Mouse (Mus musculus): Measurements from ENCODE around the gene Catip. TPM values are rescaled to one million over a fixed set of nuclear protein-coding genes. Genes with fewer than 3 reads are reported as not detected.

The Catip gene
- polyA plus RNA-seq, 1 experiment from 2014 or later, result 0.33 TPM

DNA sequence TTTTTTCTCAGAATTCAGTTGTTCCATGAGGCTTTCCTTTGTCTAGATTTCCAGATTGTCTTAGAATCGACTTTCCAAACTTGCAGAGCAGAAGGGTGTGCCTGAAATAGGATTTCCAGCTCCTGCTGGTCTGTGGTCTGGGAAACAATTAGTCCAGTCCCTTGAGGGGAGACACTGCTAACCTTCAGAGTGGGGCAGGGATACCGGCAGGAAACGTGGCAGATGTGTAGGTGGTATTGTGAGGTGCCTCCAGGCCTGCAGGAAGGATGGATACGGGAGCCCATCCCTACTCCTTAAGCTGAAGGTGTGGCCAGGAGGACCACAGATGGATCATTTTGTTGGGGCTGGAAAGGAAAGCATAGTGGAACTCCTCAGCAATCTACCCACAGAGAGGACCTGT lies 26.9 kb upstream of the Catip start:
- Histone ChIP-seq H3K27me3 (replicated peaks; ENCODE audit: control insufficient read depth, insufficient read depth, low read length) (no peaks in the 10 kb centered on the region), H3K9ac (ENCODE audit: low read depth, low read length) (no peak overlapping the region), H3K27ac (ENCODE audit: low read depth, low read length) (no peak overlapping the region), H3K36me3 (ENCODE audit: control insufficient read depth, insufficient read depth) (no peaks in the 10 kb centered on the region), H3K4me3 (ENCODE audit: low read depth, low read length) (no peak overlapping the region), H3K4me1 (replicated peaks; ENCODE audit: control insufficient read depth, insufficient read depth, low read length) (peaks cover 3% of the 10 kb centered on the region; the same call in 1 of the 2 replicates), H3K9me3 (ENCODE audit: control insufficient read depth) (no peaks in the 10 kb centered on the region), H3K4me2 (replicated peaks; ENCODE audit: low read depth) (no peak overlapping the region)
- no peak for ATAC-seq
- TF ChIP-seq CTCF (IDR thresholded peaks at IDR 0.05; ENCODE audit: low read depth), result no peak
- WGBS, result 71% methylated on average over 4 of the region's 4 CpGs

DNA sequence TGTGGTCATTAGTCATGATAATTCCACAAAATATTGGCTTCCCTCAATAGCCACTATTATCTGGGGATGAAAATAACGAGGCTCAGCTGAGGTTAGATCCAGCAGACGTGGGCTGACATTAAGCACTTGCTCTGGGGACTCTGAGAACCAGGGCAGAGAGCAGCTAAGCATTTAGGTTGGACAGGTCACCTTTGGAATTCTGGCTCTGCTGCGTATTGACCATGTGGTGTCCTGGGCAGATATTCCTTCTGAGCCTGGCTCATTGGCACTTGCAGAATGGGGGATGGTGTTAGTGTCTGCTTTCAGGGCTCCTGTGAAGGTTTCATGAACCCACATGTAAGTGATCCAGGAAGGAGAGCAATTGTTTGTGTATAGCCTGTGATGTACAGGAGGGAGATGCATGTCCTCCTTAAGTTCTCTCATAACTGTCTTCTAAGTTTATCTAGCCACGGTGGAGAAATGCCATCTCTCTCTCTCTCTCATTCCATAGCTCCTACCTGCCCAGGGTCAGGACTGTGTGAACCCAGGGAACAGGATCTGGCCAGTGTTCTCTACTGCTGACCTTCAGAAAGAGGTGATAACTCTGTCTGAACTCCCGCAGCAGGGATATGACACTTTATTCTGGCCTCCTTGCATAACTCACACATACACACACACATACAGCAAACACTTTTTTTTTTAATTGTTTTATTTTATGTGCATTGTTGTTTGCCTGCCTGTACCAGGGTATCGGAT lies 26.3 kb upstream of the Catip start:
- H3K4me1 ChIP-seq (replicated peaks; ENCODE audit: control insufficient read depth, insufficient read depth, low read length), result peaks cover 3% of the 10 kb centered on the region; the same call in 1 of the 2 replicates
- 68% methylated on average over 6 of the region's 6 CpGs for WGBS
- no peaks in the 10 kb centered on the region for H3K36me3 ChIP-seq (ENCODE audit: control insufficient read depth, insufficient read depth)
- H3K9me3 ChIP-seq (ENCODE audit: control insufficient read depth), result no peaks in the 10 kb centered on the region
- H3K4me2 ChIP-seq (replicated peaks; ENCODE audit: low read depth), result no peak overlapping the region
- no peak for TF ChIP-seq CTCF (IDR thresholded peaks at IDR 0.05; ENCODE audit: low read depth)
- H3K27me3 ChIP-seq (replicated peaks; ENCODE audit: control insufficient read depth, insufficient read depth, low read length), result no peaks in the 10 kb centered on the region
- H3K9ac ChIP-seq (ENCODE audit: low read depth, low read length), result no peak overlapping the region
- H3K27ac ChIP-seq (ENCODE audit: low read depth, low read length), result no peak overlapping the region
- no peak for ATAC-seq
- H3K4me3 ChIP-seq (ENCODE audit: low read depth, low read length), result no peak overlapping the region

DNA sequence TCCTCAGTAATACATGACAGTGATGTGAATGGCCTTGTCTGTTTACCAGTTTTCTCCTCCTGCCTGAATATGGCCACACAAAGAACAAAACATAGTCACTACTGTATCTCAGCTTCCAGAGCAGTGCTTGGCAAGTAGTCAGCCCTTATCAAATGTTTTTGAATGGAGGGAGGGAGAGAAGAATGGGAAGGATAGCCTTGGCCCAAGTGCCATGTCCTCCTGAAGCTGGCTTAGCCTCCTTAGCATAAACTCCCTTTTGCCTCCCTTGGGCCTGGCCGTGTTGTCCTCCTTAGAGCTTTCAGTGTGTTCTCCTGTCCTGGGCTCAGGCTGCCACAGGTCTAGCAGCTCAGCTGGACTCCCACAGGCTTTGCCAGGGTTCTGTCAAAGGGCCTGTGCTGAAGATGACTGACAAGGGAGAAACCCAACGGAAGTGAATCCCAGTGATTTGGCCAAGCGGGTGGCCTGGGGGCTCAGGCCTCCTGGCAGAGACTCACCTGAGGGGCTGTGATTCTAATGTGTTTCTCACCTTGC lies 24.6 kb upstream of the Catip start:
- no peak overlapping the region for H3K4me3 ChIP-seq (ENCODE audit: low read depth, low read length)
- no peak overlapping the region for H3K27ac ChIP-seq (ENCODE audit: low read depth, low read length)
- no peak overlapping the region for H3K9ac ChIP-seq (ENCODE audit: low read depth, low read length)
- no peak for TF ChIP-seq CTCF (IDR thresholded peaks at IDR 0.05; ENCODE audit: low read depth)
- H3K36me3 ChIP-seq (ENCODE audit: control insufficient read depth, insufficient read depth), result no peaks in the 10 kb centered on the region
- H3K4me1 ChIP-seq (replicated peaks; ENCODE audit: control insufficient read depth, insufficient read depth, low read length), result no peaks in the 10 kb centered on the region
- no peaks in the 10 kb centered on the region for H3K27me3 ChIP-seq (replicated peaks; ENCODE audit: control insufficient read depth, insufficient read depth, low read length)
- H3K4me2 ChIP-seq (replicated peaks; ENCODE audit: low read depth), result no peak overlapping the region
- no peaks in the 10 kb centered on the region for H3K9me3 ChIP-seq (ENCODE audit: control insufficient read depth)
- WGBS, result 92% methylated on average over 3 of the region's 3 CpGs
- ATAC-seq, result no peak

DNA sequence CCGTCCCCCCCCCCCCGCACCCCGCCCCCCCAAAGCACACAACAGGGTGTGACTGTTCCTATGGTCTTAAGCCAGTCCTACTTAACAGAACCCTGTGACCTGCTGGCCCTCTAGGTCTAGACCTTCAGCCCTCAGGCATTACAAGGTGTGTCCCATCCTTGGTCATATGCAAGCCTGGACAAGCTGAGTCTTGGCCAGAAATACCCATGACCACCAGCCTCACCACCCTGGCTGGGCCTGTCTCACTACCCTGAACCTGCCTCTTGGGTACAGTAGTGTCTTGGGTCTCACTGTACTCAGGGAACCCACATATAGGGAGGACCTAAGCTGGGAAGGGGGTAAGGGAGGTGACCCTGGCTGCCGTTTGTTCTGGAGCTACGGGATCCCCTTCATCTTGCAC lies 23.9 kb upstream of the Catip start:
- Histone ChIP-seq H3K27ac (ENCODE audit: low read depth, low read length) (no peak overlapping the region), H3K4me2 (replicated peaks; ENCODE audit: low read depth) (no peak overlapping the region), H3K9ac (ENCODE audit: low read depth, low read length) (no peak overlapping the region), H3K9me3 (ENCODE audit: control insufficient read depth) (no peaks in the 10 kb centered on the region), H3K27me3 (replicated peaks; ENCODE audit: control insufficient read depth, insufficient read depth, low read length) (no peaks in the 10 kb centered on the region), H3K4me3 (ENCODE audit: low read depth, low read length) (no peak overlapping the region), H3K36me3 (ENCODE audit: control insufficient read depth, insufficient read depth) (no peaks in the 10 kb centered on the region), H3K4me1 (replicated peaks; ENCODE audit: control insufficient read depth, insufficient read depth, low read length) (no peaks in the 10 kb centered on the region)
- TF ChIP-seq CTCF (IDR thresholded peaks at IDR 0.05; ENCODE audit: low read depth), result no peak
- ATAC-seq, result no peak
- 90% methylated on average over 5 of the region's 5 CpGs for WGBS

DNA sequence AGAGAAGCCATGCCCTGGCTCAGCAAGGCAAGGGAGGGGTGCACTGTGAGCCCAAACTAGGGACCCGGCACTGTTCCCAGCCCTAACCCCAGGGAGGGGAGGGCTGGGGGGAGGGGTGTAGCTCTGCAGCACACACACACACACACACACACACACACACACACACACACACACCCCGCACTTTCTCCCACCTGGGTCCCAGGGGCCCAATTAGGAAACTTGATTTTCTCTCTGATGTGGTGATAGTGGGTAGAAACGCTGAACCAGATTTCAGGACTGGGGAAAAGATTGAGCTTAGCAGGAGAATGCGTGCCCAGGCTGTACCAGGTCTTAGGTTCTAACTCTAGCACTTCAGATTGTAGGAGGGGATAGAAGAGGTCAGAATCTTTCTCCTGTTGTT lies 23.3 kb upstream of the Catip start:
- Histone ChIP-seq H3K36me3 (ENCODE audit: control insufficient read depth, insufficient read depth) (no peaks in the 10 kb centered on the region), H3K4me2 (replicated peaks; ENCODE audit: low read depth) (no peak overlapping the region), H3K9me3 (ENCODE audit: control insufficient read depth) (no peaks in the 10 kb centered on the region), H3K27me3 (replicated peaks; ENCODE audit: control insufficient read depth, insufficient read depth, low read length) (no peaks in the 10 kb centered on the region), H3K9ac (ENCODE audit: low read depth, low read length) (no peak overlapping the region), H3K27ac (ENCODE audit: low read depth, low read length) (no peak overlapping the region), H3K4me1 (replicated peaks; ENCODE audit: control insufficient read depth, insufficient read depth, low read length) (no peaks in the 10 kb centered on the region), H3K4me3 (ENCODE audit: low read depth, low read length) (no peak overlapping the region)
- TF ChIP-seq CTCF (IDR thresholded peaks at IDR 0.05; ENCODE audit: low read depth), result no peak
- no peak for ATAC-seq
- WGBS, result 76% methylated on average over 4 of the region's 4 CpGs

DNA sequence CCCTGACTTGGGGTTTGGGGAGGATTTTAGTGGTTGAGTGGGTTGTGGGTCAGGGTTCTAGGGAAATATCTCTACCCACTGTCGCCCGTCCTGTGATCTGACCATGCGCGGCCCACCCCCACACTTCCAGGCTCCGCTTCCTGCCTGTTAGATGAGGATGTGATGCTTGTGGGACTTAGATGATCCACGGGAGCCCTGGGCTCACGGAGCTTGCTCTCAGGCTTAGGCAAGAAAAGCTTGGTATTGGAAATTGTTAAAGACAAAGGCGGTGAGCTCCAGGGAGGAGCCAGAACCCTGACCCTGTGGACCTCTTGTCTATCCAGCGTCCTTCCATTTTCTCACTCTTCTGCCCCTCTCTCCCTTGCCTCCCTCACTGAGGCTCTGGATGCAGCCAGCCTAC lies 22.0 kb upstream of the Catip start:
- no peak for ATAC-seq
- Histone ChIP-seq H3K9me3 (ENCODE audit: control insufficient read depth) (no peaks in the 10 kb centered on the region), H3K9ac (ENCODE audit: low read depth, low read length) (no peak overlapping the region)

More for the DNA sequence above, 22.0 kb upstream of the Catip start:
- Histone ChIP-seq H3K27me3 (replicated peaks; ENCODE audit: control insufficient read depth, insufficient read depth, low read length) (no peaks in the 10 kb centered on the region), H3K4me2 (replicated peaks; ENCODE audit: low read depth) (no peak overlapping the region), H3K4me3 (ENCODE audit: low read depth, low read length) (no peak overlapping the region), H3K27ac (ENCODE audit: low read depth, low read length) (no peak overlapping the region), H3K36me3 (ENCODE audit: control insufficient read depth, insufficient read depth) (no peaks in the 10 kb centered on the region), H3K4me1 (replicated peaks; ENCODE audit: control insufficient read depth, insufficient read depth, low read length) (no peaks in the 10 kb centered on the region)
- 94% methylated on average over 9 of the region's 9 CpGs for WGBS
- no peak for TF ChIP-seq CTCF (IDR thresholded peaks at IDR 0.05; ENCODE audit: low read depth)

All from intestine, postnatal 0 days (tissue).